Mouse (Mus musculus) fat pad, adult 2 months (tissue): ENCODE measurements around the gene Amd1.
"Not testable (repeated sequence)": the region's sequence is repeated elsewhere in the genome, so short reads cannot be mapped to it uniquely, and the experiment has no call there.

ENCODE experiments used
- DNase-seq: peaks from one replicate; pipeline ENCODE4 v3.0.0-alpha.2; 2011; ENCODE audit warnings: low read depth, low spot score; ENCODE audit errors: extremely low read depth

Gene Amd1

GRCm38 (mm10) chr10:40305989-40306388, 4.0 kb upstream of the Amd1 start:
- no peak for DNase-seq

DNA sequence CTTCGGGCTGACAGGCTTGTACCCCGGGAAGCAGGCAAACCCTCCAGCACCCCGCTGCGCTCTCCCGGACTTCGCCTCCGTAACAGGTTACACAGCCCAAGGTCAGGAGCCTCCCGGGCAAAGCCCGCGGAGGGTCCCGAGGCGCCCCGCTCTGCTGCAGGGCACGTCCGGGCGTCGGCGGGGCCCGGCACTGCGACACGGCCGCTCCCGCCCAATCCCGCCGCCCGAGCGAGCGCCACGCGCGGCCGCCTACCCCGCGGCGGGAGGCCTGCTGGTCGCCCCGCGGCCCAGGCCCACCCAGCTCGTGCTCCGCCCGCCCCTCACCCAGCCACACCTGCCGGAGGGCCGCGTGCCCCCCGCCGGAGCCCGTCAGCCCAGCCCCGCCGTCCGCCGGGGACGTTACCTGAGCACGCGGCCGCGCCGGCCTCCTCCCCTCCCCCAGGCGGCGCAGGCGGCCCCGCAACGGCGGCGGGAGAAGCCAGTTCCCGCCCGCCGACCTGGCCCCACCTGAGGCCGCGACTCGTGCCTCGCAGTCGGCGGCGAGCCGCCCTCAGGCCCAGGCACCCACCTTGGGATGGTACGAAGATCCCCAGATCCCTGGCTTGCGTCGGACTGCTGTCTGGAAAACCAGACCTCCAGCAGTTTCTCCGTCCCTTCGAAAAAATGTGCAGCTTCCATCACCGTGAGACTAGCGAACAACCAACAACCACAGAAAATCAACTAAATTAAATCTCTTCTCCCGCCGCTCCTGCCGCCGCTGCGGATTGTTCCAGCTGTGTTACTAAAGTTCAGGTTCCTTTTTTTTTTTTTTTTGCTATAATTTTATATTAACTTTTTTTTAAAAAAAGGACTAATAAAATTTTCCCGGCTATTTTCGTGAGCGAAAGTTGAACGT, 558 bp downstream of the Amd1 start:
- not testable (repeated sequence) for DNase-seq

- no peak for DNase-seq
Observed at GRCm38 (mm10) chr10:40300648-40301171, 1.3 kb downstream of the Amd1 start.

DNA sequence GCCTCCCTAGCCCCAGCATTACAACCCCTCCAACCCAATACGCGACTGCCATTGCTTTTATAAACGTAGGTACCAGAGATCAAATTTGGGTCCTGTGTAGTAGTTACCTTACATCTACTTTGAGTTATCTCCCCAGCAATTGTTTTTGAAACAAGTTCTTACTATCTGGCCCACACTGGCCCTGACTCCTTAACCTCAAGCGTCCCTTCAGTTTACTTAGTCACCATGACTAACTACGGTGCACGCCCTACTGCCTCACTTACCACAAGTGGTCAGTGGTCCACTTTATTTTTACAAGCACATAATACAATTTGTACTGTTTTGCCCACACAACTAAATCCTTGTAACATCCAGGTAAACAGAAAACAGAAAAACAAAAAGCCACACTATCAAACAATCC, 9.3 kb downstream of the Amd1 start:
- DNase-seq = no peak

DNA sequence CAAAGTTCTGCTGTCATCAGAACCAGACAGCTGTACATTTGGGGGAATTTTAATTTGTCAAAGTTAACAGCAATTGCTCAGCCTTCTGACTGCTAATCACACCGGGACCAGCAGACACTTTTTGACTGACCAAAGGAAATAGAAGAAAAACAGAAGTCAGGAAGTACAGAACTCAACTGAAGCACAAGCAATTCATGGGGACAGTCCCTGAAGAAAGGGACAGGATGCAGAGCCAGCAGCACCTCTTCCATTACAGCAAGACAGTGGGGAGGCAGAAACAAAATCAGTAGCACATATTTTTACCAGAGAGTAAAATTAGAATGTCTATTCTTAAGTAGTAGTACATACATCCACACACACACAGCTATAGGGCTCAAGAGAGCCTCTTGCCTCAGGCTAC, 15.2 kb downstream of the Amd1 start:
- no peak for DNase-seq

- DNase-seq = no peak
Observed at GRCm38 (mm10) chr10:40285571-40285970, 16.4 kb downstream of the Amd1 start.

- no peak for DNase-seq
Observed at GRCm38 (mm10) chr10:40284997-40285396, 17.0 kb downstream of the Amd1 start.

DNA sequence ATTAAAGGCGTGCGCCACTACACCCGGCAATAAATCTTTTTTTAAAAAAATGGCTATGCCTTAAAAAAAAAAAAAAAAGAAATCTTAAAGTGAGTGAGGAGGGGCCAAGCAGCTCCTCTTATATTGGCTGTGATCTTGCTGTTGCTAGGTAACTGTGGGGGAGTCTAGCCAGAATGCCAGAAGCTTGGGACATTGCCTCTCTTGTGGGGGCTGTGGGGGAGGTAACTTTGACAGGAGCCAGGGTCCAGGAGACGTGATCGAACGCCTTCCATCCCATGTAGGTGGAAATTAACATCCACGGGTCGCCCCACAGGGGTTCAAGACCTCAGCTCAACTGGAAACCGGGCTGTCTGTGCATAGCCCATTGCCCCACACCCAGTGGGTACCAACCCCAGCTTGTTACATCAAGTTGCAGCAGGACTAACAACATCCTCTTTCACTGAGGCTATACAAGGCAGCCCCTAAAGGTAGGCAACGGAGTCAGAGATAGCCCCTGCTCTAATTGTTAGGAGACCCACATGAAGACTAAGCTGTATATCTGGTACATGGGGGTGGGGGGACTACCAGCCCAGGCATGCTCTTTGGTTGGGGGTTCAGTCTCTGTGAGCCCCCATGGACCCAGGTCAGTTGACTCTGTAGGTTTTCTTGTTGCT, 17.7 kb downstream of the Amd1 start:
- DNase-seq = no peak

DNA sequence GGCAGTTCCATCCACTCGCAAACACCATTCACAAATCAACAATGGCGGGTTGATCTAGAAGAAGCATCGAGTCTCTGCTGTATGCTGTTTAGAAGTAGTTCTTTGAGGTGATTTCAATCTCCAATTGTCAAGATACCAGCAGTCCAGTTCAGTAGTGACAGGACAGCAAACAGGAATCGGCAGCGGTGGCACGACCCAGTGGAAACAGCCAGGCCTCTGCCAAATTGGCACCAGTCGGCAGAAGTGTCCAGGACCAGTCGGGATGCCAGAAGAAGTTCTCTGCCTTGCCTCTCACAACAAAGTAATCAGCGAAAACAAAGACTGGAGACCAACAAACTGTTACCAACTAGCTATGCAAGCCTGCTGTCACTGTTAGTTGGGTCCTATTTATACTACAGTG, 18.4 kb downstream of the Amd1 start:
- DNase-seq = no peak

- DNase-seq = no peak
Observed at GRCm38 (mm10) chr10:40281565-40281964, 20.4 kb downstream of the Amd1 start.

GRCm38 (mm10) chr10:40278317-40278716, 23.7 kb downstream of the Amd1 start:
- no peak for DNase-seq

- DNase-seq = no peak
Observed at GRCm38 (mm10) chr10:40275991-40276390, 26.0 kb downstream of the Amd1 start.

DNA sequence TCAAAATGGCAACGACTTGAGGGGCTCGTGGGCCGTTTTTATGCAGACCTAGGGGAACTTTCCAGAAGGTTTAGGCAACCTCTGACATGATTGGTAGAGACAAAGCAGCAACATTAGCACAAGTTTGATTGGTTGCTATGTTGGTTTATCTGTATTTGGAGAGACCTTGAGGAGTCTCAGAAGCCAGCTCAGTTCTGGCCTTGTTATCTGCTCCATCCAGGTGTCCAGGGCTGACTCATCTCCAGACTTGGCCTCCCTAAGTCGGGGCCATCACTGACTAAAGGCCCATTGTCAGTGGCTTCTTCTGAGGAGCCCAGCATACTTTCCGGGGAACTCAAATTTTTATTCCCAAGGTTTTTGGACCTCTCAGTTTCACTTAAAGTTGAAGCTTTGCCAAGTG, 28.0 kb downstream of the Amd1 start:
- no peak for DNase-seq

DNA sequence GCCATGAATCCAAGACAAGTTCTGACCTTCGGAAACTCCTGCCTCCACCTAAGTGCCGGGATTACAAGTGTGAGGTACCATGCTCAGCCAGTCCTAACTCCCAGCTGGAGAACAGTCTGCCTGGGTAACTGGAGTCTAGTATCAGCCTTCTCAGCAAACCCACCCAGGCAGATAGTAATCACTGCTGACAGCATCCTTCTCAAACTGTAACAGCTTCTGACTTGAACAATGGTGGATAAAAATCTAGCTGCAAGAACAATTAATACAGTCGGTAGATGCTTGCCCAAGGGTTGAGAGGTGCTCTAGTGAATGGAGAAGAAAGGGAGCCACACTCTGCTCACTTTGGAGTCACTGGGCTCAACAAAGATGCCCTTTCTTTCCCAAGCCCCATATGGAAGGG, 30.8 kb downstream of the Amd1 start:
- no peak for DNase-seq

DNA sequence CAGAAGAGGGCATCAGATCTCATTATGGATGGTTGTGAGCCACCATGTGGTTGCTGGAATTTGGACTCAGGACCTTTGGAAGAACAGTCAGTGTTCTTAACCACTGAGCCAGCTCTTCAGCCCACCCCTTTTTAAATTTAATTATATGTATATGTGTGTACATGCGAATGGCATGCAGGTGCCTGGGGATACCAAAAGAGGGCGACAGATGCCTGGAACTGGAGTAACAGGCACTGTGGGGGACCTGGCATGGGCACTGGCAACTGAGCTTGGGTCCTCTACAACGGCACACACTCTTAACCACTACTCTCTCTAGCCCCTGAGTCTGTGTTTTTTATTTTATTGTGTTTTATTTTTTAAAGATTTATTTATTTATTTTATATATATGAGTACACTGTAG, 37.1 kb downstream of the Amd1 start:
- DNase-seq = no peak

- DNase-seq = no peak
Observed at GRCm38 (mm10) chr10:40263691-40264090, 38.3 kb downstream of the Amd1 start.

GRCm38 (mm10) chr10:40262200-40262599, 39.8 kb downstream of the Amd1 start:
- no peak for DNase-seq

DNA sequence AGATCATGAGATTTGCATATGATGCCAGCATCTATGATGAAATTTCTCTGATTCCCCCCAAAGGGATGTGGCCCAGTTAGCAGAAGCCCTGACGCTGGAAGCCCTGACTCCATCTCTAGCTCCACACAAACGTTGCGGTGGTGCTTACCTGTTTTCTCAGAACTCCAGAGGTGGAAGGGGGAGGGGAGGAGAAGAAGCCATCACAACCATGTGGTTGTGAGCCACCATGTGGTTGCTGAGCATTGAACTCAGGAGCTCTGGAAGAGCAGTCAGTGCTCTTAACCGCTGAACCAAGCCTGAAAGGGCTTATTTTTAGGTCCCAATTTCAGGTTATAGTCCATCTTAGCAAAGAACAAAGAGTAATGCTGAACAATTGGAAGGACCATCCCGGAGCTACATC, 41.7 kb downstream of the Amd1 start:
- DNase-seq = no peak

DNA sequence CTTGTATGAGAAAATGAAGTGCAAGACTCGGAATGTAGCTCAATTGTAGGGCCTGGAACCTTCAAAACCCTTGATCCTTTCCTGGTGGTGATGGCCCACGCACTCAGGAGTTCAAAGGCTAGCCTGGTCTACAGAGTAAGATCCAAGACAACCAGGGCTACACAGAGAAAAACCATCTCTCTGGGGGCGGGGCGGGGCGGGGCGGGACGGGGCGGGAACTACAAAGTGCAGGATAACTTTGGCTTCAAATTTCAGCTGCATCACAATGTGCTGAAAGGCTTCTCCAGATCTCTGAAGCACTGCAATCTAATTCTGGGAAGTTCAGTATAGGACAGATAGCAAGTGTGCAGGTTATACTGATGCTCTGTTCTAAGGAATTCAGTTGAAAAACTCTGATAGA, 42.4 kb downstream of the Amd1 start:
- DNase-seq = no peak

DNA sequence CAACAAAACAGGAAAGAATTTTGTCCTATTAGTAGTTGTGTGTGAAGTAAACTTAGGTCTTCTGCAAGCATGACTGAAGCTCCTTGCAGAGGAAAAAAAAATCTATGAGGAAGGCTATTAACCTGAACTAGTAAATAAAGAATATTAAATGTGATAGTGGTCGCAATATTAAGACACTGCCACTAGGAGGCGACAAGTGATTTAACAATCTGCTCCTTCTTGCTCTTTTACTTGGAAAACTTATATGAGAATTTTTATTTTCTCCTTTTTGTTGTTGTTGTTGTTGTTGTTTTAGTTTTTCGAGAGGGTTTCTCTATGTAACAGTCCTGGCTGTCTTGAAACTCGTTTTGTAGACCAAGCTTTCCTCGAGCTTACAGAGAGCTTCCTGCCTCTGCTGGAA, 43.0 kb downstream of the Amd1 start:
- DNase-seq = no peak

DNA sequence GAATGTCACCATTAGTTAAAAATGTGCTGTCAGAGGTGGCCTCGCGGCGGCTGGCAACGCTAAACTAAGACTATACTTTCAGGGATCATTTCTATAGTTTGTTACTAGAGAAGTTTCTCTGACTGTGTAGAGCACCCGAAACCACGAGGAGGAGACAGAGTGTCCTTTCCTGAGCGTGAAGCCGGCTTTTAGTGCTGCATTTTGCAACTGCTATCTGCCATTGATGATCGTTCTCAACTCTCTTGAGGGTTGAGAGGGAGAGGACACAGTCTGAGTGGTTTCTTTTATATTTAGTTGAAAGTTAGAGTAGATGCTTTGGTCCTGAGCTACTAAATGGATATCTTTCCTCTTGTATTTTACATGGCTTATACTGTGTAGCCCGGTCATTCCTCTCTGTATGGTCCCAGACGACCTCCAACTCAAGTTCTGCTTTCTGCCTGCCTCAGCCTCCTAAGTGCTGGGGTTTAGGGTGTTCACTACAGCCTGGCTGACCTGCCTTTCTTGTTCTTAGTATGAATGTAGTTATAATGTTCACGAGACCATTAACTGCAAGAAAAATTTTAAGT, 43.5 kb downstream of the Amd1 start:
- DNase-seq = no peak
